Mouse (Mus musculus): ENCODE measurements around the gene Gpd2.

Gpd2 gene

DNA sequence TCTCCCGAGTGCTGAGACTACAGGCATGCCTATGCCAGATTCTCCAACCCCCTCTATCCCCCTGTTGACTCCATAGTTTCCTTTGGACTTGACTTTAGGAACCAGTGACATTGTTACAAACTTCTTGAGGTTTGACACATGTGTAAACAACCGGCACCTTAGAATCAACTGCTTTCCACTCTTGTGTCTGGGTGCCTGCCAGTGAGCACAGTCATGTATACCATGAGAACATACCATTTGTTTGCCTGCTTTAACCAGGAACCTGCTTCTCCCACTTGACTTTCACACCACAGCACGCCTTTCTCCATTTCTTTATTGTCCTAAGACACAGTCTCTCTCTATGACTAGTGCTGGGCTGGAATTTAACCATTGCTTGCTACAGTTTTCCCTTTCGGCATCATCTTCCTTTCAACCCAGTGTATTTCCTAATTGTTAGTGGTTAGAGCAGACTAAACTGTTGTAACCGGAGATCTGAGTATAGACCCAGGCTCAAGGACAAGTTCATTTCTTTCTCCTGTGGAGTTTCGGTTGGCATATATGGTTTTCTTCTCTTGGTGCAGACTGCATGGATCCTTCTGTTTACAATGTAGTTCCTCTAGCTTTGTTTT lies 8.4 kb downstream of the Gpd2 start:
- in situ Hi-C loops (cut with MboI, MseI), result no loop called here

DNA sequence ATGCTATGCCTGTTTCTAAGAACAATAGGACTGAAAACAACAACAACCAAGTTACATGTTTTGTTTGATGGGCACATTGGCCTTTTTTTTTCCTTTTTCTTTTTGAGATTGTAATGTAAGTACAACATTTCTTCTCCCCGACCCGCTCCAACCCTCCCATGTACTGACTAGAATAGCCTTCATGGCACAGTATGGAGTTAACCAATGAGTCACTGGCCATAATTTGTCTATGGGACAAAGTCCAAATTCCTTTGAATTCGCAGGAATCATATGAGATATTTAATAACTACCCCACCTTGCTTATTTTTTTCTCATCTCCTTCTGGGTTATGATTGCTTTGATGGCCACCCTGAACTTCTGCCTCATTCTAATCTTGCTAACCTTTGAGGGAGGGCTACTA lies 12.7 kb downstream of the Gpd2 start:
- in situ Hi-C loops (cut with MboI, MseI), result no loop called here

DNA sequence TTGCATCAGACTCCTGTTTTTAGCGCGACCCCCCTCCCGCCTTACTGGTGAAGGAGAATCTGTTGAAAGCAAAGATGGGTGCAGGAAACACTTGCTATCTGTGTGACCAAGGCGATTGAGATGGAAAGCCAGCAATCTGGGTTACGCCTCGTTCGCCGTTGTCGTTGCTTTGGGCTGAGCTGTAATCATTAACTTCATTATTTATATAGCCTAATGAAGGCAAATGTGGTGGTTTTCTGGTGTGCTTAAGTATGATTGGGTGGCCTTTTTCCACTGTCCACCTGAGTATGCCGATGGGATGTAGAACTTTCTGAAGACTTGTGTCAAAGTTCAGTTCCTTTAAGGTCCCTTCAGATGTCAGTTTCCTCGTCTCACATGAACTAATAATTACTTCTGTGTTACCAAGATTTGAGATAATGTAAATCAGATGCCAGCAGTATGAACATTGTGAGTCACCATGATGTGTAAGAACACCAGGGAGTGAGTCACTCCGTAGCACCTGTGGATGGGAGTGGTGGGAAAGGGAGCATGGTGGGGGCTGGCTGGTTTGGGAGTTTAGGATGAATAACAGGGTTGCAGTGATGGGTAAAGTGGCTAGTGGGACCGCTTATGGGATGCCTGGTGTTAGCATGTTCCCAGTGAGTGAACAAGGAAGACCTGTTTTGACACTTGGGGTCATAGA lies 14.3 kb downstream of the Gpd2 start:
- in situ Hi-C loops (cut with MboI, MseI), result no loop called here

DNA sequence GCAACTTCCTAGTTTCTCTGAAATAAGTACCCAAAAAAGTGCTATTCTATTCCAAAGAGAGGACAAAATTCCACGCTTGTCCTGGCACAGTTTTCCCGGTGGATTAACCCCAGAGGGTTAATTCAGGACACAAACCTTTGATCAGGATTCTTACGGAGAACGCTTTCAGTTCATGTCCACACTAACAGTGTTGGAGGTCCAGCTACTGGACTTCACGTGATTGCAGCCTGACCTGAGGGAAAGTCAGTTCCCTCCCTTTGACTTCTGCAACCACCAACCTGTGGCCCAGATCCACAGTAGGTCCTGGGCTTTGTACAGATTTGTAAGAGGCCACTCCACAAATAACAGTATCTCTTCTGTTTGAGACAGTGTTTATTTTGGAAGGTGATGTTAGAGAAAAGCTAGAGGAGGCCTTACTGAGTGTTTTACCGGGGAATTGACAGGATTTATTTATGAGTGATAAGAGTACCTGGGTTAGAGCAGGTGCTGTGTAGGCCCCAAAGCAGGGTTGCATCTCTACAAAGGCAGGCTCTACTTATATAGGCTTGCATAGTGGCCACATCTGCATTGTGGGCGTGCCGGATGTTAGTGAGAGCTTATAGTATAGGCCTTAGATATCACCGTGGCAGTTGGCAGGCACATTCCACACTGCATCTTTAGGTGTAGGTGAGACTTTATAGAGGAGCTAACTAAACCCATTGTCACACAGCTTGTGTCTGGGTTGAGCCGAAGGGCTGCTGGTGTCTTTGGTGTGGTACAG lies 15.3 kb downstream of the Gpd2 start:
- in situ Hi-C loops (cut with MboI, MseI), result no loop called here

DNA sequence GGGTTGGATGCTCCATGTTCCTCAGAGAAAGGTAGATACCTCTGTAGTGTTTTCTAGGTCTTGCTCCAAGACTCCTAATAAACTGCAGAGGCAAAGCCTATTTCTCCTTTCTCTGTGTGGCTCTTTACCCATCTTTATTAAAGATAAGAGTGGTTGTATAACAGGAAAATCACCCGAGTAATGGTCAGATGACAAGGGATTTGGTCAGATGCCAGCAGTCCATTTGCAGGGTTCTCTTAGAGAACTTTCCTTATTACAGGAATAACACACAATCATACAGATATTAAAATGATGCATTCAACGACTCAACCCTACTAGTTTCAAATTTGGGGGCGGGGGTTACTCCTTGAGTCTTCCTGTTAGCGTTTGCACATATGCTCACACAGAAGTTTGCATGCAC lies 16.8 kb downstream of the Gpd2 start:
- in situ Hi-C loops (cut with MboI, MseI), result no loop called here

DNA sequence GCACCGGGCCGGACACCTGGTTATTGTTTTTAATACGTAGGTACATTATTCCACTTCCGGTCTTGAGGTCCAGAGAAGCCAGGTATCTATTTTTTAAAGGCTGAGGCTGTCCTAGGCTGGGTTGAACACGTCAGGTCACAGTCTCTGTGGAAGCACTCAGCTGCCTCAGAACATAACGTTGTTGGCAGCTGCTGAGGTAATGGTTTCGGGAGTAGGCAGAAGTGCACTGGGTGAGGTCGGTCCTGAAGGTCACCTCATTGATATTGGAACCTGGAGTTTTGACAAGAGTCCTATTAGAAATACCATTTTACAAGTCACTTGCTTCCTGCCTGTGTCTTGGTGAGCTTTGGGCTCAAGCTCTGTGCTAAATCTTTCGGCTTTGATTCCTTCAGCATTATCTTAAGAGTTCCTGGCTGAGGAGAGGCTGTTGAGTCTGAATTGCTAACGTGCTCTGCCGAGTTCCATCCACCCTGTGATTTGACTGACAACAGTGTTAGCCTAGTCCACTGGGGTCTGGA lies 17.8 kb downstream of the Gpd2 start:
- in situ Hi-C loops (cut with MboI, MseI), result no loop called here

DNA sequence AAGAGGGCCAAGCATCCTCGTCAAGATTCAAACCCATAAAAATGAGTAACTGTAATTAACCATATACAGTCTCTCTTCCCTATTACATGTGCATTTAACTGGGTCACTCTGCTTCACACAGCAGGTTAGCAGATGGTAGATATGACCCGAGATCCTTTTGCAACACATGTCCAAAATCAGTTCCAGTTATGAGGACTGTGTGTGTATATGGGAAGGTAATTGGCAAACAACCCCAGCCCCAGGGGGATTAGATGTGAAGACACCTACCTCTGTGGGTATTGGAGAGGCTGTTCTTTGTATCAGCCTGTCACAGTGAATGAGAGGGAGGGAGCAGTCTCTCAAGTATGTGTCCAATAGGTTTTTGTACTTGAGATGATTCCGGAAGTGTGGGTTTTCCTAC lies 18.4 kb downstream of the Gpd2 start:
- in situ Hi-C loops (cut with MboI, MseI), result no loop called here

DNA sequence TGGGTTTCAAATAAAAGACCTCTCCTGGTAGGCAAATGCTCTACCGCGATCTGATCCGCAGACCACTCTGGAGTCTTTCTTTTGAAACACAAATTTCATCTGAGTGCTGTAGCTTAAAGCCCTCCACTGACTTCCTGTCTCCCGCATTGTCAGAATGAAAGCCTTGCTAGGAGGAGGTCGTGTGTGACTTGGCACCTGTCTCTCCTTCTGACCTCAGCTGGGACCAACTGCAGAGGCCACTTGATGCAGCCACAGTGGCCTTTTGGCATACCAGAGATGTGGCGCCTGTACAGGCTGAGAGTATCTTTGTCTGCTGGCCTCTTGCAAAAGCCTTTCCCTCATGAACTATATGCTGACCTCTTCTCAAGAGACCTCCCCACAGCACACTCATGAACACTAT lies 19.0 kb downstream of the Gpd2 start:
- in situ Hi-C loops (cut with MboI, MseI), result no loop called here

DNA sequence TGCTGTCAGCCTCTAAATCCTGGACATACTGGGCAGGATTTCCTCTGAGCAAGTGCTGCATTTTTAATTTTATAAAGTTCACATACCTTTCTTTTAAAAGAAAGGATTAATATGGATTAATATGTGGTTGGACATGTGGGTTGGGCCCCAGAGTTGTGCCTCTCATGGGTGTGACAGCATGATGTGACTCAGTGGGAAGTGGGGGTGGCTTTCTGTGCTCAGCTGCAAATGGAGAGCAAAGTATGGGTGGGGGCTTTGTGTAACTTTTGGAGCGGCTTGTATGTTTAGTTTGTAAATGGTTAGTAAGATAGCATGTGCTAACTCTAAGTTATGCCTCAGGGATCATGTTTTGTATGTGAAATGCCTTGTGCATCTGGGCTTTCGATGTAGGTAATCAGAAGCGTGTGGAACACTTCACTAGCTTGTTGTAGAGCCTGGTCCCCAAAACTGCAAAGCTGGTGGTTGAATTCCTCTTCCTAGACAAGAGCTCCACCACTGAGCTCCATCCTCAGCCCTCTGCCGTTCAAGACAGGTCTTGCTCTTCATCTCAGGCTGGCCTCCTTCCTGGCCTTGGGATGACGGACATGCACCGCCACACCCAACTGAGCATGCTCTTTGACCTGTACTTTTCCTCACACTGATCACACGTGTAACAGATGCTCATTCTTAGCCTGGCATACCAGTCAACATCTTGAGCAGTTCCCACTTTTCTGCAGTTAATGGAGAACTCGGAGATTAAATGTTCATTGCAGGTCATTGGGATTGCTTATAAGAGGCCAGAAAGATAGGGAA lies 24.0 kb downstream of the Gpd2 start:
- in situ Hi-C loops (cut with MboI, MseI), result no loop called here

DNA sequence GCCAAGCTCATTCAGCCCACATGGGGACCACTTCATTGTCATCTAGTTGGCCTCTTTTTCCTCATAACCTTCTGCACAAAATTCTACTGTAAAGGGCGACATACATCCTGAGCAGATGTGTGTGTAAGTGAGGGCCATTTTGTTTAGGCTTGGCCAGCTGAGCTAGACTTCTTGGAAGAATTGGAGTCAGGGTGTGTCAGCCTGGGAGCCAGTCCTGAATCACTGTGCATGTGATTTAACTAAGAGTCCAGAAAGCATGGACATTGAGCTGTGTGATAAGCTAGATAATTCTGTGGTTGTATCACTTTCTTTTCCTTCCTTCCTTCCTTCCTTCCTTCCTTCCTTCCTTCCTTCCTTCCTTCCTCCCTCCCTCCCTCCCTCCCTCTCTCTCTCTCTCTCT lies 26.0 kb downstream of the Gpd2 start:
- in situ Hi-C loops (cut with MboI, MseI), result no loop called here

DNA sequence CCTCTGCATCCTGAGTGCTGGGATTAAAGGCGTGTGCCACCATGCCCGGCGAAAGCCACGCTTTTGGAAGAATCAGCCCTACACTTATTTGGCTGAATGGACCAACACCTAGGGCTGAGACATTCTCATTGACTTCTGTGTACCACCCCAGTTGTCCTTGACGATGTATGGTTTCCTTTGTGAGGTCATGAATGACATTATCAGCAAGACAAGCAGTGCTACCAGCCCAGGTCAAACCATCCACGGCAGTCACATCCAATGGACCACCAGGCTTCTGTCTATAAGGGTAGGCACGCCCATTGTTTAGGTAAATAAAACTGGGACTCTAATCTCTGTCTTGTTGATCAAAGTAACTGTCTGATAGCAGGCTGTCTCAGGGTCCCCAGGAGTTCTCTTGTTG lies 27.5 kb downstream of the Gpd2 start:
- in situ Hi-C loops (cut with MboI, MseI), result no loop called here

DNA sequence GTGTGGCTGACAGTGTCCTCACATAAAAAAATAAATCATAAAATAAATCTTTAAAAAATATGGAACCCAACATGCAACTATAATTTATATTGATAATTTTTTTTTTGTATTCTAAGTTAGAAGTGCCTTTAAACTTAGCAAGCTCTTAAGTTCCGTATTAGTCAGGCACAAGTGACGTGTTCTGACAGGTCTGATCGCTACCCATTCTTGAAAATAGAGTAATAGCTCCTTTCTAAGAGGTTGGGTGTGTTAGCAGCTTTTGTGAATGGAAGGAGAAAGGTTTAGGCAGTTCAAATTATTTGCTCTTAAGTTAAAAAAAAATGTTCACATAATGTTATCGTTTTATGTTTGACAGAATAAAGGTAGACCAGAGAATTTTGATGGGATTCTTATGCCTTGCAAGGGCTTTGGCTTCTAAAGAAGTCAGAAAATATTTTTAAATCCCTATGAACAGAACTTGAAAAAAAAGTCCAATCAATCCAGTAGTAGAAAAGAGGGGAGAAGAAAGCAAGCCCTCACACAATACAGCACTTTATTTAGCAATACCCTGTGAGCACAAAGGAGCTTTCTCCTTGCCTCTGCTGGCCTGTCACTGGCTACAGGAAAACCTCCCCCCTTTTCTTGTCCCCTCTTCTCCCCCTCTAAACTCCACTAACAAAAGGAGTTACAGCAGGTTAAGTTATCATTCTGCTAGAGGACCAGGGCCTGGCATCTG lies 29.4 kb downstream of the Gpd2 start:
- in situ Hi-C loops (cut with MboI, MseI), result no loop called here

DNA sequence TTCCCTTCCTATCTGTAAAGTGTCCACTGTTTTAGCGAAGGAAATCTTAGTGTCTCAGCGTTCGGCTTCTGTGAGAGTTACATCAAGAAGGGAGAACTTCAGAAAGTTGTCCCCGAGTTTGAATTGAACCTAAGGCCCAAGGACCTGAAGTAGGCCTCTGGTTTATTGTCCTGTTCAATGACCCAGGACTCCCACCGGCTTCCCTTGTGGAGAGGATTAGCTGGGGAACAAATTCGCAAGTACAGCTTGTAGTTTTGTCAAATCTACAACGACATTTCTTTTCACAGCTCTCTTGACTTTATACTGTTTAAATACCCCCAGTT lies 29.9 kb downstream of the Gpd2 start:
- in situ Hi-C loops (cut with MboI, MseI), result no loop called here

DNA sequence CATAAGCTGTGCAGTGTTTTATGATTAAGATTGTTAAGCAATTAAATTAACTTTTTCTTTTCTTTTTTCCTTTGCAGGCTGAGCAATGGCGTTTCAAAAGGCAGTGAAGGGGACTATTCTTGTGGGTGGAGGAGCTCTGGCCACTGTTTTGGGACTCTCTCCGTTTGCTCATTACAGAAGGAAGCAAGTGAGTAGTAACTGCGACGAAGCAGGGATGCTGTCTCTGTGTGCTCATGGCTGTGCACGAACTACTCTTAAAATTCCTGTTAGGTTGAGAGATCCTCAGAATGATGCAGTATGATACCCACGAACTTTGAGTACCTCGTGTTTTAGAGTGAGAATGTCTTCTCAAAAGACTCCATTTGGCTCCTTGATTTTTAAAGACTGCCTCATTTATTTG lies 30.5 kb downstream of the Gpd2 start:
- in situ Hi-C loops (cut with MboI, MseI), result no loop called here

DNA sequence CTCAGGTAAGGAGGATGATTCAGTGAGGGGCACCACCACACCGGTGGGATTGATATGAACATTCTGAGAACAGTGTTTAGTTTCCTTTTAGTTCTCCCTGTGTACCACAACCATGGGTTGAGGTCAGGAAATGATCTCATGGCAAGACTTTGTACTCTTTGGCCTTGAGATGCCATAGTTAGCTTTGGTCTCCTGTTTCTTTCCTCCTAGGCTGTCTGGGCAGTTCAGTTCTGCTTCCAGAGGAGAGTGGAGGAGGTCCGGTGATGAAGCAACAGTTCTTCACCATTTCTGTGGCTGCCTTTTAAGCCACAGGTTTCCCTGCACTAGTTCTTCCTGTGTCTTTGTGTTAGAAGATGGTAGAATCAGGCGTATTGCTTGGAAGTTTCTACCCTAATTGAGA lies 31.4 kb downstream of the Gpd2 start:
- in situ Hi-C loops (cut with MboI, MseI), result no loop called here

DNA sequence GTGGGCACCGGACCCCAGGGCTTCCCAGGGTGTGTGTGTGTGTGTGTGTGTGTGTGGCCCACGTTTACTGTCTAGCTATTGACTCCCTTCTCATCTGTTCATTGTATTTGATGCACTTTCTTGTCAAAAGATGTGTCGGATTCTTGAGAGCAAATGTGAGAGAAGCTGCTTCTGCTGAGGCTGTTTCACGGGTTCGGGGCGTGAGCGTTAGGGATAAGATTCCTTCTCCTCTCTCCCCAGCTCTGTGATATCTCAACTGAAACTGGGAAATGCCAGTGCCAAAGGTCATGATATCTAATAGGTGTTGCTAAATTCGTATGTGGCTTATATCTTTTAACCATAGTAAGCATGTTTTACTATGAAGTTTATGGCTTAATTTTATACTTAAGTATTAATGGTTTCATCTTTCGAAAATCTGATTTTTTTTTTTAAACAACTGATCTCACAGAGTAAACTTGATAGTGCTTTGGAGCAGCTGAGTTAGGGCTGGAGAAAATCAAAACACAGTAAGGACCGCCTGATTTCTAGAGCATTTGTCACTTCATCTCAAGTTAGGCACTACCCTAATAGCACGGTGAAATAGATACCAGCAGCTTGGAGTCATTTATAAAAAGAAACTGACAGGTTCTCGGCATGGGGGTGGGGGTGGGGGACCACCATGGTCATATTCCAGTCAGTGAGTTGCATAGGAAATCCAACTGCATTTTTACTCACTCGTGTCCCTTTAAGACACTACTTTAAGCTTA lies 32.4 kb downstream of the Gpd2 start:
- in situ Hi-C loops (cut with MboI, MseI), result no loop called here

DNA sequence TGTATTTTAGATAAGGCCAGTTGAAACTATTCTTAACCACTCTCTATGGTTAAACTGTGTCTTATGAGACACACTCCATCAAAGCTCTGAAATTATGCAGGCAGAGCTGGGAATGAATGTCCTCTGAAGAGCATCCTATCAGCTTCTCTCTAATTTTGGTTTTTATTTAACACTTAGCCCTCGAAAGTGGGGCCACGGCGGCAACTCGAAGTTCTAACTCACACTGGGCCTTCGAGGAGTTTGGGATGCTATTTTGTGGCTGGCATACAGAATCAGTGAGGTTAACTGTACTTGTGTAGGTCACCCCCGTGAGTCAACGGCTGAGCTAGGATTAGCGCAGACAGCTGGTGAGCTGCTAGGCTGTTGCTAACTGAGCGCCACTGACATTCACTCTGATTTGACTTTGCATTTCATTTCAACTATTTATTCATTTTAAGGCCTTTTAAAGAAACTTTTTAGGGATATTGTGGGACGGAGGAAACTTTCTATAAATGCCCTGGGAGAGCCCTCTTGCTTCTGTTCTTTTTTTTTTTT lies 42.8 kb downstream of the Gpd2 start:
- in situ Hi-C loops (cut with MboI, MseI), result loop anchor here (25.0 kb wide), 1 partner anchor 1907 kb away; no protein-coding TSS in a partner anchor

DNA sequence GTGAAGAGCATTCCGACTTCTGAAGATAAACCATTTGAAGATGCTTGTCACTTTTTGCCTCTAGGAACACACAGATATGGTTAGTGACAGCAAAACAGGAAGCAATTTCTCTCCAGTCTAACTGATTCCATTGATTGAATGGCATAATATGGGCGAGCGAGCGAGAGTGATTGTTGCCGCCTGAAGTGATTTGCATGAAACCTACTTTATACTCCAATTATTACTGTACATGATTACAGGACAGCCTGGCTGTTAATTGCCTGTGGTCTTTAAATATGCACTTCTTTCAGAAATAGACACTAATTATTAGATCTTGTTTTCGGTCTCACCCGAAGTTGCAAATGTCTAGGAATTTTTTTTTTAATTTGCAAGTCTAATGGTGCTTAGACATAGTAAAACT lies 46.4 kb downstream of the Gpd2 start:
- in situ Hi-C loops (cut with MboI, MseI), result loop anchor here (25.0 kb wide), 1 partner anchor 1904 kb away; no protein-coding TSS in a partner anchor

DNA sequence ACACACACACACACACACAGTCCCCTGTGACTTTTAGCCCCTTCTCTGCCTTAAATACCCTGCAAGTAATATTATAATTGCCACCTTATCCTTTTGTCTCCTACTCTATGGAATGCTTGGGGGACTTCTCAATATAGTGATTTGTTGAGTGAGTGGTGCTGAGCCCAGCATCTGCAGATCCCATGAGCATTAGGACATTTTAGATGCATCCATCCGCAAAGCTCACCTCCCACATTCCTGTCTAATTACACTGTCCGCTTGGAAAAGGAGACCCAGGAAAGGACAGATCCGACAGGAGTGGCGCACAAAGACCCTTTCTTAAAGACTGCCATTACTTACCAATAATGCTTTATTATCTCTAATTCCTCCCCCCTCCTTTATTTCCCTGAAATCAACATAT lies 47.8 kb downstream of the Gpd2 start:
- in situ Hi-C loops (cut with MboI, MseI), result loop anchor here (25.0 kb wide), 1 partner anchor 1902 kb away; no protein-coding TSS in a partner anchor

DNA sequence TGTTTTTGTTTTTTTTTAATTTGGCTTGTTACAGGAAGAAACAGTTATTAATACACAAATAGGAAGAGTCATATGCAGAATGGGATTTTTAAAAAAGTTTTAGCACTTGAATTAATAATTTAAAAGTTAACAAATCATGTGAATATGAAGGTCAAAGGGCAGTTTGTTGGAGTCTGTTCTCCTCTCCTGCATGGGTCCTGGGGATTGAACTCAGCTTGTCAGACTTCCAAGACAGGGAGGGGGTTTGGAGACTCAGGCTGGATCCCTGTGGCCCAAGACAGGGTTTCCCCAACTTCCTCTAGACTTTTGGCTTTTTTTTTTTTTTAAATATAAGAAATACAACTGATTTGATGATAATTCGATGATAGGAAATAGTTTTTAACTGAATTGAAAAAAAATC lies 50.6 kb downstream of the Gpd2 start:
- in situ Hi-C loops (cut with MboI, MseI), result loop anchor here (25.0 kb wide), 1 partner anchor 1899 kb away; no protein-coding TSS in a partner anchor
